24 mouse cellular contexts compared by ENCODE assay signal in genomic region chr15:4440081-4440480, GRCm38 (mm10).
"Had no signal": no experiment of that assay in that cellular context is flagged by ENCODE, and none has a peak within 500 bp of the region (broad histone marks: within the 10 kb centered on the region; RNA-seq: fewer than 3 reads in every experiment).

No protein-coding gene starts in this region.

- ATAC-seq: forebrain, embryonic 15.5 days; forebrain, postnatal 0 days; hindbrain, postnatal 0 days; intestine, embryonic 16.5 days had no signal

- H3K27ac ChIP-seq: forebrain, embryonic 15.5 days; heart, adult 2 months; heart, embryonic 13.5 days; heart, embryonic 15.5 days; hindbrain, embryonic 13.5 days; hindbrain, embryonic 15.5 days; hindbrain, postnatal 0 days; kidney, postnatal 0 days; limb, embryonic 13.5 days; limb, embryonic 15.5 days; liver, embryonic 13.5 days; liver, embryonic 15.5 days had no signal

- H3K36me3 ChIP-seq: forebrain, embryonic 15.5 days; heart, embryonic 13.5 days; heart, embryonic 15.5 days; hindbrain, embryonic 13.5 days; hindbrain, embryonic 15.5 days; limb, embryonic 13.5 days; limb, embryonic 15.5 days; liver, embryonic 13.5 days; liver, embryonic 15.5 days had no signal

- H3K27me3 ChIP-seq: forebrain, embryonic 15.5 days; heart, embryonic 13.5 days; heart, embryonic 15.5 days; hindbrain, embryonic 13.5 days; hindbrain, embryonic 15.5 days; limb, embryonic 13.5 days; limb, embryonic 15.5 days; liver, embryonic 13.5 days; liver, embryonic 15.5 days had no signal

- H3K9me3 ChIP-seq: forebrain, embryonic 15.5 days; heart, embryonic 13.5 days; heart, embryonic 15.5 days; hindbrain, embryonic 13.5 days; hindbrain, embryonic 15.5 days; limb, embryonic 13.5 days; limb, embryonic 15.5 days; liver, embryonic 13.5 days; liver, embryonic 15.5 days had no signal

- H3K4me1 ChIP-seq: forebrain, embryonic 15.5 days; heart, embryonic 13.5 days; heart, embryonic 15.5 days; hindbrain, embryonic 13.5 days; hindbrain, embryonic 15.5 days; limb, embryonic 13.5 days; limb, embryonic 15.5 days; liver, embryonic 13.5 days; liver, embryonic 15.5 days had no signal

- H3K4me2 ChIP-seq: forebrain, embryonic 15.5 days; heart, embryonic 11.5 days; heart, embryonic 13.5 days; heart, embryonic 15.5 days; hindbrain, embryonic 13.5 days; hindbrain, embryonic 15.5 days; limb, embryonic 13.5 days; limb, embryonic 15.5 days; liver, embryonic 11.5 days; liver, embryonic 13.5 days; liver, embryonic 15.5 days had no signal

- H3K4me3 ChIP-seq: forebrain, embryonic 15.5 days; heart, adult 2 months; heart, embryonic 13.5 days; heart, embryonic 15.5 days; hindbrain, embryonic 13.5 days; hindbrain, embryonic 15.5 days; limb, embryonic 13.5 days; limb, embryonic 15.5 days; liver, embryonic 13.5 days; liver, embryonic 15.5 days had no signal

- DNase-seq: forebrain, postnatal 0 days; gastrocnemius, postnatal 14 days; gastrocnemius, postnatal 36 days; heart, adult 2 months; heart, postnatal 14 days; heart, postnatal 36 days; layer of hippocampus, adult 9-11 months; layer of hippocampus, postnatal 36 days; left cerebral cortex, postnatal 4 days; liver, embryonic 13.5 days; lung, adult 18-20 months had no signal

- H3K9ac ChIP-seq: forebrain, embryonic 15.5 days; forebrain, postnatal 0 days; heart, embryonic 13.5 days; heart, embryonic 15.5 days; hindbrain, embryonic 13.5 days; hindbrain, embryonic 15.5 days; limb, embryonic 13.5 days; limb, embryonic 15.5 days; liver, embryonic 13.5 days; liver, embryonic 15.5 days had no signal
